In the genomic region with DNA sequence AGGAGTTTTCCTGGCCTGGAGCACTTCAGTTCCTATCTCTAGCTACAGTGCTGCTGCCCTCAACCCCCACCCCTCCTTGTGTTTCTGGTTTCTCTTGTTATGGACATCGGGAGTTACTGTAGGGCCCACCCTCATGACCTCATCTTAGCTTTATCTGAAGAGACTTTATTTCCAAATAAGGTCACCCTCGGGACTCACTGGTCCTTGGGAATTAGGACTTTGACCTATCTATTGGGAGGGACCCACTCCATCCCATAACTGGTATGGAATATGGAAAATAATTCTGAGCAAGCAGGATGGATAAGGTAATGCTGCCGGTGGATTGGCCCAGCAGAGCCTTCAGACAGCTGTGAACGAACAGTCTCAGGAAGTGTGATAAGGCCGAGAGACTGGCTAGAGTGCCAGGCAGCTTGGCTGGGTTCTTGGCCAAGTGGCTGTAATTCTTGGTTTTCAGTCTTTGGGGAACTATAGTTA, we compare ENCODE assay signal across 11 mouse cellular contexts. TPM values are rescaled to one million over a fixed set of nuclear protein-coding genes. Genes with fewer than 3 reads are reported as not detected.
DNase-seq lines count a peak whose midpoint lies in the region; ATAC-seq and TF ChIP-seq lines count a peak whose summit lies in the region.
"Had no signal": no experiment of that assay in that cellular context is flagged by ENCODE, and none has a peak within 500 bp of the region (broad histone marks: within the 10 kb centered on the region; RNA-seq: fewer than 3 reads in every experiment).

No protein-coding gene starts in this region.

- H3K27me3 ChIP-seq in heart, embryonic 10.5 days (ENCODE audit: insufficient read depth, poor library complexity, severe bottlenecking), result no peaks in the 10 kb centered on the region
- H3K27me3 ChIP-seq in intestine, postnatal 0 days (replicated peaks; ENCODE audit: control insufficient read depth, insufficient read depth, low read length), result no peaks in the 10 kb centered on the region
- H3K27me3 ChIP-seq in forebrain, embryonic 12.5 days, result no peaks in the 10 kb centered on the region
- H3K27me3 ChIP-seq in hindbrain, embryonic 12.5 days, result no peaks in the 10 kb centered on the region
- H3K27me3 ChIP-seq: embryonic facial prominence, embryonic 15.5 days; Patski had no signal

- H3K36me3 ChIP-seq in heart, embryonic 10.5 days, result no peaks in the 10 kb centered on the region
- no peaks in the 10 kb centered on the region for H3K36me3 ChIP-seq in intestine, postnatal 0 days (ENCODE audit: control insufficient read depth, insufficient read depth)
- H3K36me3 ChIP-seq in forebrain, embryonic 12.5 days (replicated peaks), result no peaks in the 10 kb centered on the region; the same call in 1 of the 2 replicates
- no peaks in the 10 kb centered on the region for H3K36me3 ChIP-seq in hindbrain, embryonic 12.5 days
- H3K36me3 ChIP-seq: embryonic facial prominence, embryonic 15.5 days had no signal

- H3K4me2 ChIP-seq in intestine, postnatal 0 days (replicated peaks; ENCODE audit: low read depth), result no peak overlapping the region
- H3K4me2 ChIP-seq in forebrain, embryonic 12.5 days, result no peak overlapping the region
- H3K4me2 ChIP-seq in hindbrain, embryonic 12.5 days (replicated peaks), result no peak overlapping the region
- H3K4me2 ChIP-seq: embryonic facial prominence, embryonic 15.5 days had no signal

- peaks cover 5% of the 10 kb centered on the region; the same call in 1 of the 2 replicates for H3K4me1 ChIP-seq in bone marrow, adult 2 months (ENCODE audit: control insufficient read depth, insufficient read depth, low read length)
- H3K4me1 ChIP-seq in heart, embryonic 10.5 days, result peaks cover 73% of the 10 kb centered on the region
- H3K4me1 ChIP-seq in intestine, postnatal 0 days (replicated peaks; ENCODE audit: control insufficient read depth, insufficient read depth, low read length), result peaks cover 13% of the 10 kb centered on the region
- H3K4me1 ChIP-seq in forebrain, embryonic 12.5 days, result peaks cover 3% of the 10 kb centered on the region; the same call in 1 of the 2 replicates
- peaks cover 9% of the 10 kb centered on the region; the same call in 1 of the 2 replicates for H3K4me1 ChIP-seq in hindbrain, embryonic 12.5 days

- no peak overlapping the region for H3K4me3 ChIP-seq in bone marrow, adult 2 months (replicated peaks; ENCODE audit: control insufficient read depth, low read depth, low read length)
- peak overlapping the region; percentile 22; the same call in 1 of the 2 replicates for H3K4me3 ChIP-seq in heart, embryonic 10.5 days
- no peak overlapping the region for H3K4me3 ChIP-seq in intestine, postnatal 0 days (ENCODE audit: low read depth, low read length)
- no peak overlapping the region for H3K4me3 ChIP-seq in forebrain, embryonic 12.5 days (replicated peaks)
- H3K4me3 ChIP-seq in hindbrain, embryonic 12.5 days, result no peak overlapping the region
- H3K4me3 ChIP-seq: embryonic facial prominence, embryonic 15.5 days; hindbrain, embryonic 10.5 days had no signal

- 20% methylated on average over 5 of the region's 5 CpGs for WGBS in bone marrow, adult 2 months
- WGBS in heart, embryonic 10.5 days, result 16% methylated on average over 5 of the region's 5 CpGs
- 17% methylated on average over 5 of the region's 5 CpGs for WGBS in intestine, postnatal 0 days
- 89% methylated on average over 5 of the region's 5 CpGs for WGBS in forebrain, embryonic 12.5 days
- WGBS in hindbrain, embryonic 12.5 days, result 82% methylated on average over 5 of the region's 5 CpGs

- H3K9ac ChIP-seq in intestine, postnatal 0 days (ENCODE audit: low read depth, low read length), result no peak overlapping the region
- H3K9ac ChIP-seq in forebrain, embryonic 12.5 days, result no peak overlapping the region
- no peak overlapping the region for H3K9ac ChIP-seq in hindbrain, embryonic 12.5 days
- H3K9ac ChIP-seq: embryonic facial prominence, embryonic 15.5 days had no signal

- DNase-seq in heart, embryonic 10.5 days (ENCODE audit: low spot score), result peak; percentile 91

- H3K27ac ChIP-seq in bone marrow, adult 2 months (ENCODE audit: control insufficient read depth, insufficient read depth, low read depth, low read length, poor library complexity), result peak overlapping the region; percentile 26; the same call in 1 of the 2 replicates
- H3K27ac ChIP-seq in heart, embryonic 10.5 days, result peak overlapping the region; percentile 88
- H3K27ac ChIP-seq in intestine, postnatal 0 days (ENCODE audit: low read depth, low read length), result peak overlapping the region; percentile 17; the same call in 1 of the 2 replicates
- no peak overlapping the region for H3K27ac ChIP-seq in forebrain, embryonic 12.5 days
- H3K27ac ChIP-seq in hindbrain, embryonic 12.5 days, result no peak overlapping the region
- H3K27ac ChIP-seq: embryonic facial prominence, embryonic 15.5 days; hindbrain, embryonic 10.5 days; macrophage had no signal

- TF ChIP-seq CTCF in bone marrow, adult 2 months (IDR thresholded peaks at IDR 0.05; ENCODE audit: control insufficient read depth, insufficient read depth, low read length), result no peak
- no peak for TF ChIP-seq CTCF in intestine, postnatal 0 days (IDR thresholded peaks at IDR 0.05; ENCODE audit: low read depth)

- ATAC-seq in intestine, postnatal 0 days, result peak; percentile 75
- peak; percentile 50 for ATAC-seq in megakaryocyte-erythroid progenitor cell, adult 5-6 weeks (replicated peaks; ENCODE audit: low FRiP score, low TSS enrichment, poor library complexity, severe bottlenecking)
- ATAC-seq in inflammation-experienced regulatory T-cells, adult 6 months, result no peak
- no peak for ATAC-seq in forebrain, embryonic 12.5 days (ENCODE audit: low FRiP score)
- no peak for ATAC-seq in hindbrain, embryonic 12.5 days (ENCODE audit: low FRiP score)
- ATAC-seq: Patski had no signal

- no peaks in the 10 kb centered on the region for H3K9me3 ChIP-seq in heart, embryonic 10.5 days
- H3K9me3 ChIP-seq in intestine, postnatal 0 days (ENCODE audit: control insufficient read depth), result no peaks in the 10 kb centered on the region
- no peaks in the 10 kb centered on the region for H3K9me3 ChIP-seq in forebrain, embryonic 12.5 days
- H3K9me3 ChIP-seq in hindbrain, embryonic 12.5 days (replicated peaks), result no peaks in the 10 kb centered on the region
- H3K9me3 ChIP-seq: embryonic facial prominence, embryonic 15.5 days; hindbrain, embryonic 10.5 days had no signal

- no peak for TF ChIP-seq POLR2A in bone marrow, adult 2 months (IDR thresholded peaks at IDR 0.05; ENCODE audit: borderline replicate concordance, control insufficient read depth, low read depth, low read length)

RNA-seq across cellular contexts. Expression of gene Ccdc6, which starts 35.2 kb away (rescaled TPM):
- polyA plus RNA-seq in bone marrow, adult 2 months (2011; ENCODE audit: insufficient read depth, insufficient read length, low replicate concordance, missing spikeins), result 17.0 and 19.1 TPM in 2 replicates
- 14.6 and 16.0 TPM in 2 replicates for polyA plus RNA-seq in heart, embryonic 10.5 days (2016; fragmentation: Nextera tagmentation; extraction: Ambion mirVana)
- 8.7 and 10.0 TPM in 2 replicates for polyA plus RNA-seq in intestine, postnatal 0 days (2015; fragmentation: Nextera tagmentation; extraction: Ambion mirVana)
- total RNA-seq in megakaryocyte-erythroid progenitor cell, adult 5-6 weeks (2014; fragmentation: Nextera tagmentation), result 48.6 and 59.4 TPM in 2 replicates
- 22.7 and 29.6 TPM in 2 replicates for total RNA-seq in megakaryocyte-erythroid progenitor cell, adult 5-6 weeks (2017)
- polyA plus RNA-seq in inflammation-experienced regulatory T-cells, adult 6 months (2017; shearing (Covaris generic)), result 10 to 100 TPM; 25.6 to 31.5 (median 27.3) TPM
- polyA plus RNA-seq in forebrain, embryonic 12.5 days (2016; fragmentation: Nextera tagmentation; extraction: Ambion mirVana), result 15.9 TPM in 2 replicates
- polyA plus RNA-seq in hindbrain, embryonic 12.5 days (2016; fragmentation: Nextera tagmentation; extraction: Ambion mirVana), result 17.0 and 18.9 TPM in 2 replicates

Comparison
In these comparisons a context has a peak if more than half of its experiments do, and no peak if none do; other contexts are left out.
1. H3K27ac ChIP-seq: peak in bone marrow, adult 2 months (single experiment), heart, embryonic 10.5 days (single experiment) and intestine, postnatal 0 days (single experiment); none in forebrain, embryonic 12.5 days (single experiment) and hindbrain, embryonic 12.5 days (single experiment).
2. ATAC-seq: peak in intestine, postnatal 0 days (single experiment) and megakaryocyte-erythroid progenitor cell, adult 5-6 weeks (single experiment); none in inflammation-experienced regulatory T-cells, adult 6 months (single experiment), forebrain, embryonic 12.5 days (single experiment) and hindbrain, embryonic 12.5 days (single experiment).